Mouse (Mus musculus) embryo, embryonic 11.5 days (tissue): ENCODE results near the gene Gphb5.

Source experiments
- DNase-seq: peaks from one replicate; pipeline ENCODE4 v3.0.0-alpha.2; 2012; ENCODE audit warnings: low read depth, low spot score

The Gphb5 gene

DNA sequence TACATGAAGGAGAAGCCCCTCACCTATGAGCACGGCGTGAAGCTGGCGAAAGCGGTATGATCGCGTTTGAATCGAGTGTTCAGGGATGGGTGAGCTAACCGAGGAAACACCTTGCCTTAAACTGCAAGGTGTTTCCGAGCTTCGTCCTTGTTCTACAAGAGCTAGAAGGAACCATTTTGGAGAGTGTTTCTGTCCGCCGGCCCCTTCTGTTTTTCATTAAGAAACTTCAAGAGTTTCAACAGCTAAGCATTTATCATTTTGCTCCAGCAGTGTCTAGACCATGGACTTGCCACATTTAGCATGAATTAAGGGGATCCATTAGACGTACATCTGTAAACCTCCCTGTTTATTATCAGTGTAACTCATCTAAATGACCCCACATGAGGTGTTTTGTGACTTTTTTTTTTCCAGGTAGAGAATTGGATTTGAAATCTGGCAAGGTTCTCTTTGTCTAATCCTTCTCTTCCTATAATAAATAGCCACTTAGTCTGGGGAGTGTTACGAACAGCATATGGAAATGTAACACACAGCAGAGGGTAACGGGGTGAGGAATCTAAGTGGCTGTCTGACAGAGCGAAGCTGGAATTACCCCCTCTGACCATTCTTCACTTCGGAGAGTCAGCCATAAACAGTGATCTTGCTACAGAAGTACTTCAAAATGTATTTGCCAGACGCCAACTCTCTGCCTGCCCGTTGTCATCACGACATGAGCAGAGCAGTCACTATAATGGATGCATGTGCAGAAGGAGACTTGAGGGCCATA, 22.4 kb downstream of the Gphb5 start:
- no peak for DNase-seq

DNA sequence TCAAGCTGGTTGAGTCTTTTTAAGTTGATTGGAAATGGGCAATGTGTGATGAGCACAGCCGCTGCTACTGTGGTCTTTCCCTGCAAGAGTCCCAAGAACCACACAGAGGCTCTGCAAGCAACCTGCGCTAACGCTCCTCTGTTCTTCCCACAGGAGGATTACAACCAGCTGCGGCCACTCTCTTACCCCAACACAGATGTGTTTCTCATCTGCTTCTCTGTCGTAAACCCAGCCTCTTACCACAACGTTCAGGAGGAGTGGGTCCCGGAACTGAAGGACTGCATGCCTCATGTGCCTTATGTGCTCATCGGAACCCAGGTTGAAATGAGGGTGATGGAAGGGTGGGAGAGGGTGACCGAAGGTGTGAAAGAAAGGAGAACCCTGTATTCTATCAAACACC, 25.1 kb downstream of the Gphb5 start:
- DNase-seq = no peak

DNA sequence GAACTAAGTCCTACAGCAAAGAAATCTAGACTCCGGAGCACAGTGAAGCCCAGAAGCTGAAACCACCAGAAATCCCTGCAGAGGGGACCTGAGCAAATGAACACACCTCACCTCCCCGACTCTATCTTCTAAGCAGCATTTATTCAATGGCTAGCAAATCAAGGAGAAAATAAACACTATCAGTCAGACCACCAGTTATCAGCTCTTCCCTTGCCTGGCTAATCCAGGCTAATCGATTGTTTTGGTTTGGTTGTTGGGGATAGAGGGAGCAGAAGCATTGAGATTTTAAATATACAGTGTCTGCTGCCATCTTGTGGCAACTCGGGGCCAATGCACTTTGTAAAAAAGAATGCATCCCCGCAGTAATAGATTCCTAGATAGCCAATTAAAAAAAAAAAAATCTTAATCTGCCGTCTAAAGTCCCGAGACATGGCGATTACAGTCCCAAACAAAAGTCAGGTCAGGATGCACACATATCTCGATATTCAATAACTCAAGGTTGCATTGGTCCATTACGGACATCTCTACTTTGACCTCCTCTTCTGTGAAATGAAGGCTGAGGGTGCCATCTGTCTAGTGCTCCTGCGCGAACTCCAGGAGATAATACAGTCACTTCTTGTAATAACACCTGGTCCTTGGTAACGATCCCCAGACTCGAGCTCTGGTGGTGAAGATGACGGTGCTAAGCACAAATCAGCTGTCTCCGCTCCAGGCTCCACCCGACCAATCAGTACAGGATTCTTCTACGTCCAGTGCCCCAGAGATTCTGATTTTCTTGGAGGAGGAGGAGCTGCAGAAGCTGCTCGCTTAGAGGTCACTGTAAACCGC, 27.1 kb downstream of the Gphb5 start:
- no peak for DNase-seq

DNA sequence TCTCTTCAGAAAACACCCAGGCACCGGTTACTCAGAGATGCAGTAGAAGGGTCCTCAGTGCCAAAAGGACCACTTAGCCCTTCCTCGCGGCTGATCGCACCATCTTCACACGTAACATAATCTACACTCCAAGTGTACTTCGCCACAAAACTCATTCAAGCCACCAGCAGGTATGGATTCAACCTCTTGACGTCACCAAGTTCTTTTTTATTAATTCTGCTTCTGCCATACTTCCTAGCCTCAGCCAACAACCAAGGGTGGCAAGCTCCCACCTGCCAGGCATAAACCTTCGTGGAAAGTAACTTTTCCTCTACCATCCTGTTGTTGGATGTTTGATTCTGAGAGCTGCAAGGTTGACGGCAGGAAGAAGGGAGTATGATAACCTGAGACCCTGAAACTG, 28.1 kb downstream of the Gphb5 start:
- no peak for DNase-seq

DNA sequence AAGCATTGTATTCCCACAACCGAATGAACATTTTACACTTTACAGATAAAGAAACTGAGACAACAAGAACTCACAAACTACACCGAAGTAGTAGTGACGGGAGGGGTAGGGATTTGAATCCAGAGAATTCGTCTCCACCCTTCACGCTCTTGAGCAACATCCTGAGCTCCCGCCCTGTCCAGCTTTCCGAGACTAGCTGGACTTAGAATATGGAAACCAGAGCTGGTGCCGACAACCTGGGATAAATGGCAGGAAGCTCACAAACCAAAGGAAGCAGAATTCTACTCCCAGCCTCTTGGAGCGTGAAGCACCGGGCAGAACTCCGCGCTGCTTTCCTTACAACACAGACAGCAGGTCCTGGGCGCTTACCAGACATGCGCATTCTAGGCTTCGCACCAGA, 28.7 kb downstream of the Gphb5 start:
- DNase-seq = no peak

DNA sequence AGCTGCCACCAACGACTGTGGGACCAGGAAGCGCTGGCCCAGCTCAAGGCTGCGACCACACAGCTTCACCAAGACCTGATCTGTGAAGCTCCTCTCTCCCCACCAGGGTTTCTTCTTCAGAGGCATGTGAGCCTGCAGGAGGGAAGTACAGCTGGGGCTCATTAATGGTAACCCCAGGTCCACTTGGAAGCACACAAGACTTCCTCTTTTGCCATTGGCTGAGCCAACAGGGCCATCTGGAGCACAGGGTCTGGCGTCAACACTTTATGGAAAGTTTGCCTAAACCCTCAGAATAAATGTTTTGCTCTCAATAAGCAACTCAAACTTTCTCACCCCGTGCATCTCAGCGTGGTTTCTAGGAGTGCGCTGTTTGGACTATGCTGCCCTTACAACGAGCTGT, 29.4 kb downstream of the Gphb5 start:
- no peak for DNase-seq

DNA sequence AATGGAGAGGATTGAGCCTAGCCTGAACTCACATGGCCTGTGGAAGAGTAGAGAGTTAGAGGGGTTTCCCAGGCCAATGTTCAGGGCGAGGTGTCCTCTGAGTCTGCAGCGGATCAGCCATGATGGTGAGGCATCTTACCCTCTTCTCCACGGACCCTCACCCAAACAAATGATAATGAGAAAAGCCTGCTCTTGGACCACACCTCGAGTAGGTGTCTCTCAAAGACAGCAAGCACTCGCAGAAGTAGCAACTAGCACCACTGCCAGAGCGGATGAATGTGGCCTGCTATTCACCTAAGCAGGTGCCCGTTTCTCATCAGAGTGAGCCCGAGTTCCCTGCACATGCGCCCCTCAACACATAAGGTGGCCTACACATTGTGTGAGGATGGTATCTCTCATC, 29.9 kb downstream of the Gphb5 start:
- no peak for DNase-seq

DNA sequence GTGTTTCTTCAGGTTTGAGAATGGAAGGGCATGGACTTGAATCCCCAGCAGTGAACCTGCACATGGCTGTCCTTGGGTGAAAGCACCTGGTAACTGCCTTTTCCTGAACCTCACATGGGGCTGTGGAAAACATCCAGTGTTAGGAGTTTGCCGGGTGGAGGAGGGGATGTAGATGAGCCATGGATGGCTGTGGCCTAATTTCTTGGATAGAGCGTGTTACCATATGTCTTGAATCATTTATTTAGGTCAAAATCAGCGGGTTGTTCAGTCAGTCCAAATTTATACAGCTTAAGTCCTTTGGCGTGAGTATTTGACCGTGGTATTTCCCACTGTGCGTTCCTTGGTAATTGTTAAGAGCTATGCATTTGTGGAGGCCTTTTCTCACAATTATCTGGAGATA, 40.5 kb downstream of the Gphb5 start:
- DNase-seq = no peak

DNA sequence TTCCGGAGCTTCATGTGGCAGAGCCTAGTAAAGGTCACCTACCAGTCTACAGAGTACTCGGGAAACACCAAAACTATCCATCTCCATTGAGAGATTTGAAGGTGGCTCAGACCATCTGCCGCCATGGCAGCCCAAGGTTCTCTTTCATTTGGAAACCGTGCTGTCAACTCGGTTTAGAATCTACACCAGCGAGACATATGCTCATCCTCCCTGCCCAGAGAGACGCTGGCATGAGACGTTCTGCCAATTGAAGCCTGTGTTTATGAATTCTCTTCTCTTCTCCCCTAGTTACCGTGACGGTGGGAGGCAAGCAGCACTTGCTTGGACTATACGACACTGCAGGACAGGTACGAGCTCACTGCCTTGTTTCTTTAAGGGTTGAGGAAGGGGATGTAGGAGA, 41.5 kb downstream of the Gphb5 start:
- no peak for DNase-seq

DNA sequence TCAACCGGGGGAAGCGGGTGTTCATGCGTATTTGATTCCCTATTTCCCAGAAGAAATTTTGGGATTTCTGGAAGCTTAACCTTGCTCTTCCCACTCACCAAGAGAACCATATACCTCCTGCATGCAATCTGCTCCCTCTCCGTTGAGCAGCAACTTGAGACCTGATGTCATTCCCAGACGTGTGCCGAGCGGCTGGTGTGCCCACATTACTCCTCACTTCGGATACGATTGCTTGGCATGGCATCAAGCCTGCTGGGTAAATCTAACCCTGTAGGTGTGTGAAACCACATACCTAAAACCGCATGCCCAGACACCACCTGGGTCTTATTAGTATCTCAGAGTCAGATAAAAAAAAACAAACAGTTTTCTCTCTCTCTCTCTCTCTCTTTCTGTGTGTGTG, 42.1 kb downstream of the Gphb5 start:
- no peak for DNase-seq

DNA sequence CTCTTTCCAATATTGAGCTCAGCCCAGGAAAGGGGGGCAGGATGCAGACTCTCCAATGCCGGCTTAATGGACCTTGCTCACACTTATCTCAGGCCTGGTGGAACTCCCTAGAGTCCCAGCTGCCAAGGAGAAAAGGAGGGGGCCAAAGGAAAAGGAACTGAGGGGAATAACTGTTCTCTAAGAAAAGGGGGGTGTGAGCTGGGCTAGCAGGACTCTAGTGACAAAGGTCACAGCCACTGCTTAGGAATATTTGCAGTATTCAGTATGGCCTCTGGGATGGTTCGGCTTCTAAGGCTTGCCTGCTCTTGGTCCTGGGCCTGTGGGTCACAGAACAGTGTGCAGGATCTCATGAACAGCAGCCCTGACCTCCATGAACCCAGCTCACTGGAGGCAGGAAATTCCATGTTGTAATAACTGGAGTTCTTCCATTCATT, 47.1 kb downstream of the Gphb5 start:
- DNase-seq = no peak

DNA sequence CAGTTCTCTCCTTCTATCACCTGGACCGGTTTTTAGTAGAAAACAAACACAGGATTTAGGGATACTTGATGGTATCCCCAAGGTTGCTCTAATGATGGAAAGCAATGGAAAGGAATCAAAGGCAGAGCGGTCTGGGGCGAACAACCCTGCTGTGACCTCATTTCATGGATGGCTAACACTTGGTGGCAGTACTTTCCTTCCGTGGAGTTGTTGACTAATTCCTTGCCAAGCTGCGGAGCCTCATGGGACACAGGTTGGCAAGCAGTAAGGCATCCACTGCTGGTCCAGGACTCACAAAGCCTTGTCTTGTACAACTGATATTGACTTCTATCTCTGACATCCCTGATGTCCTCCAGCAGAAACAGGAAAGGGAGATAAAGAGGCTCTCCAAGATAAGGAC, 48.1 kb downstream of the Gphb5 start:
- DNase-seq = no peak

DNA sequence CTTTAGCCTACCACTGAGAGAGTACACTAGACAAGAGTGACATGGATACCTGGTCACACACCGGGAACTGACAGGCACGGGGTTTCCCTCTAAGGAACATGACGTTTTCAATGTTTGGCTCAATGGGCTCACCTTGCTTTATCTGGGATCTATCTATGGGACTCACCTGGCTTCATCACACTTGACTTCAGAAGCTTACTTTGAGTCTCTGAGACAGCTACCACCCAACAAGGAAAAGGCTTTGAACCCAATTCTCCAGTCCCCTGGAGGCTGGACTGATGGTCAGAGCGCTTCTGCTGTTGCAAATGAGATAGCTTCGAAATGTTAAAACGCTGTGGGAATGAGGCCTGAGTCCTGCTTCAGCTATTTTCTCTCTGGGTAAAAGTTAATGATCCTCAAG, 49.2 kb downstream of the Gphb5 start:
- DNase-seq = no peak

DNA sequence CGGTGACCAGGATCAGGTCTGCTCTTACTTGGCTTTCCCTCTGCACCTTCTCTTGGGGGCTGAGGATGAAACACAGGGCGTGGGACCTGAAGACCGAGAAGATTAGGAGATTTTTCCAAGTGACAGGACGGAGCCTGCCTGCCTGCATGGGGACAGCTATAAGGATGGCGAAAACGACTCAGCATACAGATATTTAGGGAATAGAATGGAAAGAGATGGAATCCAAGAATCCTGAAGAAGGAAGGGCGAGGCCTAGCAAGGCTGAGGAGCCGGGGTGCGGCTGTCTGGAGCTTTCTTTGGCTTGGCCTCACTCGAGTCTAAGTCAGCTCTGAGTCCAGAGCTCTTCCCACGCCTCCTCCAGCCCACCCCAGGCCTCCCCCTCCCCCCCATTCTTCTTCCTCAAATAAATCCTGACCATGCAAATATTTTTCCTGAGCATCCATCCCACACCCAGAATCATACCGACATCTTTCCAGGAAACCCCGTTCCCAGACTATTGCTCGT, 50.9 kb downstream of the Gphb5 start:
- no peak for DNase-seq

DNA sequence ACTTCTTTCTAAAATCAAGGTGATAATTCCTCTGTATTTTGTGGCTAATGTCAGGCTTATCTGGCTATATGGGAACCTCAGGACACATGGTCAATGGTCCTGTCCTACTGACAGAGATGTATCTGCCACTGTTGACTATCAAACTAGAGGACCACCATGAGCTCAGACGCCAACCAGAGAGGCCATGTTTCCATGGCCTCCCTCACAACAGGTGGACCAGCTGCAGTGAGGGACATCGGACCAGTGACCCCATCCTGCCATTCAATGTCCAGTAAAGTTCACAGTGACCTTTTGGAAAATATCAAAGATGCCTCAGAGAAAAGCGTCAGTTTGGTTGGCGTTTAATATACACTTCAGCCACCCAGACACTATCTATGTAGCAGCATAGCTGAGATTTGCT, 52.2 kb downstream of the Gphb5 start:
- DNase-seq = no peak

DNA sequence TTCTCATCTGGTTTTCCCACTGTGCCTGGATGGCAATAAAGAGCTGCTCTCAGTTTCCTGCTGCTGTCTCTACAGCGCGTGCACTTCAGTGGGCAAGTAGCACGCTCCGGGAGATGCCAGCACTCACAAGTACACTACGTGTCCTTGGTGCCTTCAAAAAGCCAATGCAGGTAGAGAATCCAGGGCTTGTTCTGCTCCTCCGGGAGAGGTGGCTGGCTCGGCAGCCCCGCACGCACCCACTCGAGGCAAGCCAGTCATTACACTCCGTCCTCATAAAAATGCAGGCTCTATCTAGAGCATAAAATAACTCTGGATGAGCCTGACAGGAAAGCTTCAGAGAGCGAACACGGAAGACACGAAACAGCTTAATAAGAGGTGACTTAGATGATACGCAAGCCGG, 54.1 kb downstream of the Gphb5 start:
- DNase-seq = no peak
